Mouse (Mus musculus) intestine, embryonic 15.5 days (tissue): ENCODE measurements around the gene Myo1b. TPM values are rescaled to one million over a fixed set of nuclear protein-coding genes. Genes with fewer than 3 reads are reported as not detected.
A peak's percentile ranks its signal among the peaks of the same experiment; 100 is the strongest.

ENCODE experiments used
- ATAC-seq: fragments of 200-750 bp; cut with Nextera tagmentation; 2 replicates; pipeline ENCODE4 v1.8.0; 2017; ENCODE audit warnings: moderate TSS enrichment, moderate library complexity
- H3K27ac ChIP-seq: fragments of 300-500 bp; sonication (generic); 2 replicates; pipeline ENCODE4 v1.5.1; 2015; ENCODE audit warnings: mild to moderate bottlenecking, inconsistent platforms
- H3K27me3 ChIP-seq: fragments of 300-500 bp; sonication (generic); replicated peaks from 2 replicates; pipeline ENCODE4 v1.6.1; 2015; ENCODE audit warnings: inconsistent platforms
- H3K36me3 ChIP-seq: fragments of 300-500 bp; sonication (generic); 2 replicates; pipeline ENCODE4 v1.6.1; 2015; ENCODE audit warnings: inconsistent platforms
- H3K4me1 ChIP-seq: fragments of 300-500 bp; sonication (generic); replicated peaks from 2 replicates; pipeline ENCODE4 v1.6.1; 2015; ENCODE audit warnings: inconsistent platforms
- H3K4me2 ChIP-seq: fragments of 300-500 bp; sonication (generic); replicated peaks from 2 replicates; pipeline ENCODE4 v1.6.1; 2015; ENCODE audit warnings: mild to moderate bottlenecking, inconsistent platforms
- H3K4me3 ChIP-seq: fragments of 300-500 bp; sonication (generic); replicated peaks from 2 replicates; pipeline ENCODE4 v1.5.1; 2015; ENCODE audit warnings: inconsistent platforms
- H3K9ac ChIP-seq: fragments of 300-500 bp; sonication (generic); 2 replicates; pipeline ENCODE4 v1.6.1; 2015; ENCODE audit warnings: inconsistent platforms
- H3K9me3 ChIP-seq: fragments of 300-500 bp; sonication (generic); 2 replicates; pipeline ENCODE4 v1.6.1; 2016; ENCODE audit warnings: inconsistent platforms
- WGBS: fragments of 180-500 bp; shearing (Covaris S2); methylation state at CpG from one replicate; pipeline ENCODE4 v1.1.7; 2015; 5-methylcytosine and 5-hydroxymethylcytosine counted together
- polyA plus RNA-seq: library from polyadenylated mRNA; unstranded; fragments of >200 nt; fragmentation: Nextera tagmentation; extraction: Ambion mirVana; gene quantifications from 2 replicates; pipeline ENCODE4 v1.2.1, GENCODE M21; 2015

Myo1b gene
- polyA plus RNA-seq, 1 experiment from 2014 or later = 54.0 TPM

DNA sequence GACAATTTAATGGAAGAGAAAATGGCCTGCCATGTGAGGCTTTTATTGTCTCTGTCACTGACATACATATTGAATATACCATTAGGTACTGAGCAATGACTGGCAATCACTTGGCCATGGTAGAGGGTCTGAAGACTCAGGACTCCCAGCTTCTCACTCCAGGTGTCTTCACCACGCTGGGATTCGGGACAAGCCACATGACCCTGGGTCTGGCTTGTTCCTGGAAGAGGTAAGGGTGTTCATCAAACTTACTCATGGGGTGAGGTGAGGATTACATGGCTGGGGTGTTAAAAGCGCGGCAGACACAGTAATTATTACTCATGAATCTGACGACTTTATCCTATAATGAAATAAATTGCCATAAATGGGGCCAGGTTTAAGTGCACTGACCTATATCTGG is 405 bp upstream of the Myo1b start:
- no peak overlapping the region for H3K27ac ChIP-seq
- no peaks in the 10 kb centered on the region for H3K36me3 ChIP-seq
- H3K9ac ChIP-seq = no peak overlapping the region
- peak; percentile 9; the same call in 1 of the 2 replicates for ATAC-seq
- 56% methylated on average over 5 of the region's 5 CpGs for whole genome bisulfite sequencing
- peak overlapping the region; percentile 89 for H3K4me3 ChIP-seq
- H3K27me3 ChIP-seq = no peaks in the 10 kb centered on the region
- H3K4me1 ChIP-seq = peaks cover 5% of the 10 kb centered on the region
- H3K9me3 ChIP-seq = no peaks in the 10 kb centered on the region
- peak overlapping the region; percentile 83 for H3K4me2 ChIP-seq

DNA sequence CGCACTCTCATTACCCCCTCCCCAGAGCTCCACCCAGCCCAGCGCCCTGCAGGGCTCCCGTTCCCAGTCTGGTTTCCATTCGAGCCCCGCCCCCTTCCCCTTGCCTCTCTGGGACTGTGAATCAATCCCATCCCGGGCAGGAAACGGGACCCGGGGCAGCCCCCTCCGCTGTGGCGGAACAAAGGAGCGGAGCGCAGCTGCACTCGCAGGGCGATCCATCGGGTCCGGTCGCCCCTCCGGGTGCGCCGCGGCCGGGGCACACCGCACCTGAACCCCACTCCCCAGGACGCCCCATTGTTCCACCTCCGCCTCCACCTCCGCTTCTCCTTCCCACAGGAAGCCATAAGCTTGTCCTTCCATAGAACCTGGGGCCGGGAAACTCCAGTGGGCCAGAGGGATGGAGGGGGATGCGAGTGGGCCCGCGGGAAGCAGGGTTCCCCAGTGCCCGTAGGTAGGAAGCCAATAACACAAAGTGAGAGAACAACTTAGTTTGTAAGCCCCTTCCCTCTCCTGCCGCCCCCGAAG is 758 bp downstream of the Myo1b start:
- Histone ChIP-seq H3K4me3 (peak overlapping the region; percentile 89), H3K9me3 (no peaks in the 10 kb centered on the region), H3K4me1 (peaks cover 5% of the 10 kb centered on the region), H3K9ac (peak overlapping the region; percentile 92), H3K27me3 (no peaks in the 10 kb centered on the region), H3K4me2 (peak overlapping the region; percentile 83), H3K27ac (peak overlapping the region; percentile 88), H3K36me3 (no peaks in the 10 kb centered on the region)
- under 1% methylated on average over 33 of the region's 33 CpGs for WGBS
- ATAC-seq = peak; percentile 88

DNA sequence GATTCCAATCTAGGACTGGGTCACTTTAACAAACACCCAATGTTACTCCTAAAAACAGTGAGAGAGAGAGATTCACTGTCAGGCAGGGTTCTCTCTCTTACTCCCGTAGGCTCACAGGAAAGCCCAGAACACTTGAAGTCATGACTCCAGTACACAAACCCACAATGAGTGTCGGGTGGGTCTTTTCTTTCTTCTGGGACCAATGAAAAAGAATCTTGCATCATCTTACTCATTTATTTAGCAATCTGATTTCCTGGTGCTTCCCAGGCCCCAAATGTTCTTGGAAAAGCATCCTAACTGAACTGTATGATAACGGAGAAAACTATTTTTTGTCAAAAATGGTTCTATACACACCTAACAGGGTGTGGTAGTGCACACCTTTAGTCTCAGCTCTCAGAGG is 1.8 kb downstream of the Myo1b start:
- Histone ChIP-seq H3K36me3 (no peaks in the 10 kb centered on the region), H3K27me3 (no peaks in the 10 kb centered on the region), H3K27ac (no peak overlapping the region), H3K4me3 (peak overlapping the region; percentile 89), H3K9me3 (no peaks in the 10 kb centered on the region), H3K9ac (no peak overlapping the region), H3K4me1 (peaks cover 8% of the 10 kb centered on the region), H3K4me2 (peak overlapping the region; percentile 83)
- ATAC-seq = no peak
- WGBS = 73% methylated on average over 3 of the region's 3 CpGs

- H3K4me3 ChIP-seq = 0 out of 2 replicates have a peak overlapping the region, but pooled peaks have one; percentile 2
- no peaks in the 10 kb centered on the region for H3K36me3 ChIP-seq
- H3K9me3 ChIP-seq = no peaks in the 10 kb centered on the region
- no peak overlapping the region for H3K27ac ChIP-seq
- peaks cover 9% of the 10 kb centered on the region for H3K4me1 ChIP-seq
- no peak for ATAC-seq
- no peaks in the 10 kb centered on the region for H3K27me3 ChIP-seq
- H3K9ac ChIP-seq = no peak overlapping the region
- peak overlapping the region; percentile 37 for H3K4me2 ChIP-seq
- 59% methylated on average over 14 of the region's 14 CpGs for WGBS
Measured at GRCm38 (mm10) chr1:51913071-51913814, 2.6 kb downstream of the Myo1b start.

GRCm38 (mm10) chr1:51911331-51911730 is 4.5 kb downstream of the Myo1b start:
- Histone ChIP-seq H3K4me2 (no peak overlapping the region), H3K4me3 (no peak overlapping the region), H3K4me1 (peaks cover 14% of the 10 kb centered on the region), H3K9ac (no peak overlapping the region), H3K27me3 (no peaks in the 10 kb centered on the region), H3K36me3 (no peaks in the 10 kb centered on the region), H3K9me3 (no peaks in the 10 kb centered on the region), H3K27ac (no peak overlapping the region)
- WGBS = 41% methylated on average over 4 of the region's 4 CpGs
- ATAC-seq = no peak

DNA sequence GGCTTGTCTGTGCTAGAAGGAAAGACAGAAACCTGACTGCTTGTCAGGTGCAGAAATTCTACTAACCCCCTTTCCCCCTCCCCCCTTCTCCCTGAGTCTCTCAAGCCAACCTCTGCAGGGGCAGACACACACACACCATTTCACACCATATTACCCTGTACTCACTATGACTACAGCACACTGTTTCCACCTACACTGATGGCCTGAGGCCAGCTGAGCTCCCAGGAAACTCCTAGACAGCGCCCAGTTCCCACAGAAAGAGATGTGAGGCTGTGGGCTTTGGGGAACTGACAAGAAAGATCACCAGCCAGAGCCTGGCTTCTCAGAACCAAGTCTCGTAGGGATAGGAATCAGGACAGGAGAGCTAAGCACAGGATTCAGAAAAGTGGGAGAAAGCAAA is 6.7 kb downstream of the Myo1b start:
- Histone ChIP-seq H3K27me3 (no peaks in the 10 kb centered on the region), H3K4me3 (no peak overlapping the region), H3K9me3 (no peaks in the 10 kb centered on the region), H3K9ac (no peak overlapping the region), H3K36me3 (no peaks in the 10 kb centered on the region), H3K4me1 (peaks cover 16% of the 10 kb centered on the region), H3K4me2 (no peak overlapping the region), H3K27ac (no peak overlapping the region)
- no peak for ATAC-seq
- WGBS = 80% methylated on average over 2 of the region's 2 CpGs

- no peak for ATAC-seq
- Histone ChIP-seq H3K36me3 (no peaks in the 10 kb centered on the region), H3K9ac (no peak overlapping the region), H3K9me3 (no peaks in the 10 kb centered on the region), H3K27ac (no peak overlapping the region), H3K27me3 (no peaks in the 10 kb centered on the region), H3K4me2 (no peak overlapping the region), H3K4me1 (peaks cover 14% of the 10 kb centered on the region), H3K4me3 (no peak overlapping the region)
- 43% methylated on average over 8 of the region's 8 CpGs for WGBS
Measured at GRCm38 (mm10) chr1:51907821-51908220, 8.1 kb downstream of the Myo1b start.

- Histone ChIP-seq H3K4me2 (no peak overlapping the region), H3K9ac (no peak overlapping the region), H3K36me3 (no peaks in the 10 kb centered on the region), H3K27me3 (no peaks in the 10 kb centered on the region), H3K4me1 (peaks cover 14% of the 10 kb centered on the region), H3K27ac (no peak overlapping the region), H3K9me3 (no peaks in the 10 kb centered on the region), H3K4me3 (no peak overlapping the region)
- WGBS = 77% methylated on average over 8 of the region's 8 CpGs
- no peak for ATAC-seq
Measured at GRCm38 (mm10) chr1:51906206-51906906, 9.5 kb downstream of the Myo1b start.

DNA sequence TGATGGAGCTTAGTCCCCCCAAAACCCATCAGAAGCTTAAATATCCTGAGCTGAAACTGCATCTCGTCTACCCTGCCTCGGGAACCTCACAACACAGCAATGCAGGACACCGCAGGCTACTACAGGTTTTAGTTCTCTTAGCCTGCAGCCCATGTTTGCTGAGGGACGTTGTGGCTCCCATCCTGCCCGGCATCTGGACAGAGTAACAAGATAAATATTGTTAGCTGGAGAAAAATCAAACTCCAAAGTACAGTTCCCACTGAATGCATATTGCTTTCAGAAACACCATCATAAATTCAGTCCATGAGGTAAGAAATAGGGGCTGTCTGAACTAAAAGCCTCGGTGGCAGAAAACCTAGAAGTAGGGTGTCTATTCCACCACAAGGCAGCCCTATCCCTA is 10.8 kb downstream of the Myo1b start:
- no peaks in the 10 kb centered on the region for H3K36me3 ChIP-seq
- H3K4me2 ChIP-seq = no peak overlapping the region
- H3K4me1 ChIP-seq = peaks cover 14% of the 10 kb centered on the region
- no peak overlapping the region for H3K27ac ChIP-seq
- no peaks in the 10 kb centered on the region for H3K9me3 ChIP-seq
- 64% methylated on average over 6 of the region's 6 CpGs for WGBS
- no peak for ATAC-seq
- H3K4me3 ChIP-seq = no peak overlapping the region
- no peak overlapping the region for H3K9ac ChIP-seq
- H3K27me3 ChIP-seq = no peaks in the 10 kb centered on the region

DNA sequence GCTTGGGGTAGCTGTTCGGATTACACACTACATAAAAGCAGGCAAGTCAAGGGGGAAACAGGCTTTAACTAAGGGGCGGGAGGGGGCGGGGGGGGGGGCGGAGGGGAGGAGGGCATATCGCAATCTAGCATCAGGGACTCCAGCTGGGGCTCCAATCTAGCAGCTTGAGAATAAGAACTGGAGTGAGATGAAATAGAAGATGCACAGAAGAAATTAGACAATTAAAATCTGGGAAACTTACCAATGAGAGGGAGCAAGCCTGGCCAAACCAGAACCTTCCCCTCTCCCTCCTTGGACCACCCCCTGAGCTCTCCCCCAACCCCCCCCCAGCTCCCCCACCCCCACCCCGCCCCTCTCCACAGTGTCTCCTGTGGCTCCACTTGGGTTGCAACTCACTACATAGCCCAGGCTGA is 18.7 kb downstream of the Myo1b start:
- 38% methylated on average over 5 of the region's 6 CpGs for WGBS
- no peak for ATAC-seq

GRCm38 (mm10) chr1:51895961-51896360 is 19.9 kb downstream of the Myo1b start:
- Histone ChIP-seq H3K27me3 (no peaks in the 10 kb centered on the region), H3K4me2 (no peak overlapping the region), H3K9me3 (no peaks in the 10 kb centered on the region), H3K9ac (no peak overlapping the region), H3K4me3 (no peak overlapping the region), H3K36me3 (no peaks in the 10 kb centered on the region), H3K27ac (no peak overlapping the region), H3K4me1 (peaks cover 20% of the 10 kb centered on the region)
- WGBS = 64% methylated on average over 10 of the region's 10 CpGs
- no peak for ATAC-seq

More for the DNA sequence above, 18.7 kb downstream of the Myo1b start:
- Histone ChIP-seq H3K9ac (no peak overlapping the region), H3K27me3 (no peaks in the 10 kb centered on the region), H3K36me3 (no peaks in the 10 kb centered on the region), H3K4me2 (no peak overlapping the region), H3K4me3 (no peak overlapping the region), H3K27ac (no peak overlapping the region), H3K9me3 (no peaks in the 10 kb centered on the region), H3K4me1 (peaks cover 20% of the 10 kb centered on the region)

DNA sequence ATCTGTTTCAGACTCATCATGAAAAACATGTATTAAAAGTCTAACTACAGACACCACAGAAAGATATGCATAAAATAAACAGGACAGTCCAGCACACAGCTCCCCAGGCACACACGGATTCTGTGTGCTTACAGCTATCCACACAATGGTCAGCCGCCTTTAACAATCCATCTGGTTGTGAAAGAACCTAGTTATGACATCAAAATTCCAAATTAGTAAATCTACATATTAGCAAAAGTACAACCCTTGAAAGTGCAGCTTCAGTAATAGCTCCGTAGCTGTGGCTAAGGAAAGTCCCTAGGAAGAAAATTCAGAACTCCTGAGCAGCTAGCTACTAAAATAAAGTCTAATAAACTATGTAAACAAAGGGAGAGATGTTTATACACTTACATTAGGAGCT is 21.1 kb downstream of the Myo1b start:
- Histone ChIP-seq H3K4me3 (no peak overlapping the region), H3K27me3 (no peaks in the 10 kb centered on the region), H3K9ac (no peak overlapping the region), H3K4me2 (no peak overlapping the region; the same call in 1 of the 2 replicates), H3K27ac (no peak overlapping the region), H3K9me3 (no peaks in the 10 kb centered on the region), H3K4me1 (peaks cover 23% of the 10 kb centered on the region), H3K36me3 (no peaks in the 10 kb centered on the region)
- WGBS = 41% methylated on average over 3 of the region's 3 CpGs
- no peak for ATAC-seq
